Mouse (Mus musculus) ovary, postnatal 10 days (tissue): ENCODE results near the gene Ssc5d.
"Not testable (repeated sequence)": the region's sequence is repeated elsewhere in the genome, so short reads cannot be mapped to it uniquely, and the experiment has no call there.

Source experiments
- DNase-seq: peaks from one replicate; pipeline ENCODE4 v3.0.0; 2022; ENCODE audit warnings: low spot score

Ssc5d gene

DNA sequence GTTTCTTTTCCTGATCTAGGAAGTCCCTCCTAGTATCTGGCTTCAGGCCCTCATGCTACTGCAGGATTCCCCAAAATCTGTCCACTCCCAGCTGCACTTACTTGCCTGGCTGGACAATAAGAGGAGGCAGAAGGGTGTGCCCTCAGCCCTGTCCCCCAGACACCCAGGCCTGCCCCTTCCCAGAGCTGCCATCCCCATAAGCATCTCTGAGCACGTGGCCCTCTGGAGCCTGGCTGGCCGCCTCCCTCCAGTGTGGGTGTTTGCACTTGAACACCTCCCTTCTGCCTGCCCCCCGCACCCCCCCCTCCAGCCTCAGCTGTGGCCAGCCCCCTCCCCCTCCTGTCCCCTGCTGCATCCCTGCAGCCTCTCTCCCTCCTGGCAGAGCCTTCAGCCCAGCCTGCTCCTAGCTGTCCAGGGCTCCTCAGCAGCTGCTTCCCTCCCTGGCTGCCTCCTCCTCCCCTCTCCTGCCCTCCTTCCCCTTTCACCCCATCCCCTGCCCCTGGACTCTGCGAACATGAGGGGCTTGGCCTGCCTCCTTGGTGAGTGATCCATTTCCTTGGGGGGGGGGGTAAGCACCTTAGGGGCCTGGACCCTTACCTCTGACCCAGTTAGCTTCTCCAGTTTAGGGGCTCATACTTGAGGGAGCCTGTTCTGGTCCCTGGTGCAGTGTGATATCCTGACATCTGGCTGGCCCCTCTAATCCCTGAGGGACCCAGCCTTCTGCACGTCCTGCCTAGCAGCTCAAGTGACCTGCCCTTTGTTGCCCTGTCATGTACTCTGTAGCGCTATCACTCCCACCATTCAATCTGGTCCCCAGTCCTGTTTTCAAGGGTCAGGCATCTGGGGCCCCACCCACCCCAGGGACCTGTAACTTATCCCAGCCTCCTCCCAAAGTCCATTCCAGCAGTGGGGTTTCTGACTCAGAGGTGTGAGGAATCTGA lies at the start of gene Ssc5d:
Gene Ssc5d (plus strand): TSS at position 345 of the 941 bp plus-strand sequence.
- DNase-seq, result no peak

DNA sequence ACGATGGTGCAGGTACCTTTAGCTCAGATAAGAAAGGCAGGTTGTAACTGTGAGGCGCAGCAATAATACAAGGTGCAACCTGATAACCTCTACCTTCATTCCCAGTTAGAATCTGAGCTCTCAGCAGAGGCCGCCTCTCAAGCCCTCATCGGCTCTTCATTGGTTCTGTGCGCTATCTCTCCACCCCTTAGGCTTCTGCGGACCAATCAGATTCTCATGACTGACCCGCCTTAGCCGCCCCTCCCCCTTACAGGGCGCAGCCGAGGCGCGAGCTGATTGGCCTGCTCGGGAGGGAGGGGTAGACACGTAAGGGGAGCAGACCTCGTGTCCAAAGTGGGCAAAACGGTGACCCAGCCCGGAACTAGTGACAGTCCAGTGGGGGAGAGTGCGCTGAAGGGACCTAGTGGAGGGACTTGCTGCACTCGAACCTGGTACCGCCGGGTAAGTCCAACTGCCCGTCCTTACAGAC lies 48.8 kb upstream of the Ssc5d start, which contains the start of gene Isoc2a:
Gene Isoc2a (plus strand): TSS at position 401 of the 469 bp plus-strand sequence.
- DNase-seq, result peak; percentile 68

DNA sequence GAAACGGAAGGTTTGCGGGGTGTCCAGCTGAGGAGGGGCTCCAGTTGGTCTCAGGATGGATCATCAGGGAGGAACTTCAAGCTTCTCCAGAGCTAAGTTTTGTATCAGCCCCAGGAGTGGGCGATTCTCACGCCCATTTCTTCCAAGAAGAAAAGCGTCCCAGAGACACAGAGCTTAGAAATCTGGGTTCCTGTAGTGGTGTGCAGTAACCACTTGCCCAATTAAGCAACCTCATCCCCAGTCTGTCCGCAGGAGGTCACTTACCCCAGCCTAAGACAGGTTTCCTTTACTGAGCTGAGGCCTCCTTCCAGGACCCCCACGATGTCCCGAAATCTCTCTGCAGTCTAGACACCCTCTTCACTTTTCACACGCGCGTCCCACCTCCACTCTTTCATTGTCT lies 48.4 kb upstream of the Ssc5d start:
- no peak for DNase-seq

DNA sequence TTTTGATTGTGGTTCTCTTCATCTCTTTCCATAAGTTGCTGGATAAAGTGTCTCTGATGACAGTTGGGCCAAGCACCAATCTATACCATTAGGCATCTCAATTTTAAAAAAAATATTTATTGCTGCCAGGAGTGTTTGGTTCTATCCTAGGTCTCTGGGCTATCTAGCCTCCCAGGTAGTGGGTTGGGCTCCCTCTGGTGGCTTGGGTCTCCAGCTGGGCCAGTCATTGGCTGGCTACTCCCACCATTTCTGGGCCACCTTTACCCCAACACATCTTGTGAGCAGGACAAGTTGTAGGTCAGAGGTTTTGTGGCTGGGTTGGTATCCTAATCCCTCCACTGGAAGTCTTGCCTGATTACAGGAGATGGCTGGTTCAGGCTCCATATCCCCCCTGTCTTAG lies 47.4 kb upstream of the Ssc5d start:
- no peak for DNase-seq

DNA sequence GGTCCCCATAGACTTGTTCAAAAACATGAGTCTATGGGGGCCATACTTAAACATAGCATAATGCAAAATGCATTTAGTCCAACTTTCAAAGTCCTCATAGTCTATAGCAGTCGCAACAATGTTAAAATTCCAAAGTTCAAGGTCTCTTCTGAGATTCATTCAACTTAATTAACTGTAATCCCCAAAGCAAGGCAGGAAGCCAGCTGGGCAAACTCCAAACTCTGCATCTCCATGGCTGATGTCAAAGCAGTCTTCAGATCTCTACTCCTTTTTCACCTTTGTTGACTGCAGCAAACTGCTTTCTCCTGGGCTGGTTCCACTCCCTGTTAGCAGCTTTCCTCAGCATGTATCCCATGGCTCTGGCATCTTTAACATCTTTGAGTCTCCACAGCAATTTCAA lies 46.5 kb upstream of the Ssc5d start:
- DNase-seq, result not testable (repeated sequence)

DNA sequence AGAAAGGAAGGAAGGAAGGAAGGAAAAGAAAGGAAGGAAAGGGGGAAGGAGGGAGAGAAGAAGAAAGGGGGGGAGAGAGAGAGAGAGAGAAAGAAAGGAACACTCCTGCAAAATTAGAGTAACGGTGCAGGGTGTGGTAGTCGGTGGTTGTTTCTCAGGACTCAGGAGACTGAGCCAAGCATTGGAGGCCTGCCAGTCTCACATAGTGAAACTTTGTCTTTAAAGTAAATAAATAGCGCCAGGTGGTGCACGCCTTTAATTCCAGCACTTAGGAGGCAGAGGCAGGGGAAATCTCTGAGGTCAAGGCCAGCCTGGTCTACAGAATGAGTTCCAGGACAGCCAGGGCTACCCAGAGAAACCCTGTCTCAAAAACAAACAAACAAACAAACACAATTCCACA lies 38.9 kb upstream of the Ssc5d start:
- no peak for DNase-seq

DNA sequence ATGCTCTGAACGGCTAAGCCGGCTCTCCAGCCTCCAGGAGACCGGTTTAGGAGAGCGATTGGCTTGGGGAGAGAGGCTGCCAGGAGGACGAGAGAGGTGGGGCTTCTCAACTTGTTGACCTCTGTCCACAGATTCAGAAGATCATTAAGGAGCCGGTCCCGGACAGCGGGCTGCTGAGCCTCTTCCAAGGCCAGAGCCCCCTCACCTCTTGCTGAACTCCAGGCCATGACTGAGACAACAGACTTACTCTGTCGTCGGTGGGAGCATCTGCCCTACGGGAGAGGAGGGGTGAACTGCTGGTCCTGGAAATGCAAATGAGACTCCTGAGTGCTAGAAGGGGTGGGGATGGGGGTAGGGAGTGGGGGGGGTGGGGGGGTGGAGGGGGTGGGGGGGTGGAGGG lies 30.4 kb upstream of the Ssc5d start:
- no peak for DNase-seq

DNA sequence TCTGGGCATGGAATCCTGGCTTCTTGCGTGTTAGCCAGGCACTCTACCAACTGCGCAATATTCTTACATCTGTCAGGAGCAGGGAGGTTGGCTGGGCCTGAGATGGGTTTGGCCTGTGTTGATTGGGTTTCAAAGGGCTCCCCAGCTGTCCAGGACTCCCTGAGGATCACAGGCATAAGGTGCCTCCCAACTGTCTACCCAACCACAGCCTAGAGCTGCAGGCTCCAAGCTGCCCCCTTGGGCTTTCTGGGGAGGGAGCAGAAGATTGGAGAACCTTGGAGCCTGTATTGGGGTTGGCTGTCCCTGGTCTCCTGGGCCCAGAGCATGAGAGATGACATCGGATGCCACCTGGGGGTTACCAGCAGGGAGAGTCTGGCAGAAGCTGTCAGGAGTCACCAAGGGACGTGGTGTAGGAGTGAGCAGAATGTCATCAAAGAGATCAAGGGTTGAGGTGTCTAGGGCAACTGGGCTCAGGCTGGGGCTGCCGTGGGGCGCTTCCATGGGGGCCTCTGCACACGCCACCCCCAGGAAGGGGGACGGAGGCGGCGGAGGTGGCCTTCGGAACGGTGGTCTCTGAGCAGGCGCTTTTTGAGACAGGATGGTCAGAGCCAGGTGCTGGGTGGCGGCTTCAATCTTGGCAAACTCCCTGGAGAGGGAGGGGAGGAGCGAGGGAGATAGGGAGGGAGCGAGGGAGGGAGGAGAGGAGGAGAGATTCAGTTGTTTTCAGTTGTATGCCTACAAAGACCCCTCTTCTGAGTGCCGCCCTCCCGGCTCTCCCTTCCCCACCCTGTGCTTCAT lies 26.5 kb upstream of the Ssc5d start:
- DNase-seq, result no peak

DNA sequence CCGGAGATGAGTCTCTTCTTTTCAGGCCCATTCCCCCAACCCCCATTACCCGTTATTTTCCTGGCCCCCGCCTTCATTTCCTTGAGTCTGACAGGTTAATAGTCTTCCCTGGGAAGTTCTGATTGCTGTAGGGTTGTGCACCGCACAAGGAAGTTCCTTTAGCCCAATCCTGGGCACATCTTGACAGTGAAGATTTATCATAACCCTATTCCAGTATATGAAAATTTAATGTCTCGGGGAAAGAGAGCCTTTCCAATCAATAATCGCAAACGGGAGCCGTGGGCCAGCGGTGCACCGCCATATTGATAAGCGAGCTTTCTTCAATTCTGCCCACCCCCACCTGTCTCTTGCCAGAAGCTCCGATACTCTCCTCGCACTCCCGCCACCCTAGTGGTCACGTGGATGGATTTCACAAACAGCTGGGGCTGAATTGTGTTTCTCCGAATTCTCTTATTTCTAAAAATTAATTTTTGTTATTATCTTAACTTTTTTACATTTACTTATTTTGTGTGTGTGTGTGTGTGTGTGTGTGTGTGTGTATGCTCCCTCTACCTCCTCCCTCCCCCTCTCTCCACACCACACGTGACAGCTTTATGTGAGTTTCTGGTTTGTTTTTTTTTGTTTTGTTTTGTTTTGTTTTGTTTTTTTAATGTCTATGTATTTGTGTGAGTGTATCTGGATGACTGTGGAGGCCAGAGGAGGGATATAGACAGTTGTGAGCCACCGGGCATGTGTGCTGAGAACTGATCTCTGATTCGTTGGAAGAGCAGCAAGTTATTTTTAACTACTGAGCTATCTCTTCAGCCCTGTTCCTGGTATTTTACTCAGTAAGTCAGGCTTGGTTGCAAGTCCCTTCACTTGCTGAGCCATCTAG lies 25.7 kb upstream of the Ssc5d start:
- DNase-seq, result no peak

DNA sequence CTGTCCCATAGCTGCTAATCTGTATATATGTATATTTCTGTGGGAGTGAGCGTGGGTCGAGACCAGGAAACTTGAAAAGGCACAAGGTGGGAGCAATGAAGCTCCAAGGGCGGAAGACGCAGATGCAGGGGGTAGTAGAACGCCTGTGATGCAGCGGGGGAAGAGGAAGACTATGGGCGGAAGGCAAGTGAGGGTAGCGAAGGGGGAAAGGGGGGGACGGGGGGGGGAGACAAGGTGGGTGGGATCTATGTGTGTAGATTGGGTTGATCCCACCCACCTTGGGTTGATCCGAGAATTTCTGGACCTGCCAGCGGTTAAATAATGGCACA lies 25.1 kb upstream of the Ssc5d start:
- DNase-seq, result no peak

DNA sequence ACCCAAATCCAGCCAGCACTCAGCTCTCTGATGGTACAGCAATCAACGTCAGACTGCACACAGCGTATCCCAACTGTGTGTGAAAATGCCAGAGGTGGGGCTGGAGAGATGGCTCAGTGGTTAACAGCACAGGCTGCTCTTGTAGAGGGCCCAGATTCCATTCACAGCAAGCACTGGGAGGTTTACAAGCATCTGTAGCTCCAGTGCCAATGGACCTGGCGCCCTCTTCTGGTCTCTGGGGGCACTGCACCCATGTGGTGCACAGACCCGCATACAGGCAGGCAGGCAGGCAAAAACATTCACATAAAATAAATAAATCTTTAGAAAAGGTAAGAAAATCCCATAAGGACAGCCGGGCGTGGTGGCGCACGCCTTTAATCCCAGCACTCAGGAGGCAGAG lies 24.4 kb upstream of the Ssc5d start:
- DNase-seq, result no peak

DNA sequence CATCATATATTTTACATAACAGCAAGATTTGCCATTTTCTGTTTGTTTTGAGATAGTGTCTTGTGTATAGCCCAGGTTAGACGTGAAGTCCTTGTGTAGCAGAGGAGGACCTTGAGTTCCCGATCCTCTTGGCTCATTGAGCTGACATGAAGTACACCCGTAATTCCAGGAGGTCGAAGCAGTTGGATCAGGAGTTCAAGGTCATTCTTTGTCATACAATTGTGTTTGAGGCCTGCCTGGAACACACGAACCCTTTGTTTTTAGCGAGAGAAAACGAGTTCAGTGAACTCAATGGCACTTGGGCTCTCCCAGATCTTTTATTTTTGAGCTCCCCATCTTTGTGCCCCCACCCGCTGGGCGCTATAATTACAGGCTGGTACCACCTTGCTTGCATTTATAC lies 23.2 kb upstream of the Ssc5d start:
- DNase-seq, result no peak

DNA sequence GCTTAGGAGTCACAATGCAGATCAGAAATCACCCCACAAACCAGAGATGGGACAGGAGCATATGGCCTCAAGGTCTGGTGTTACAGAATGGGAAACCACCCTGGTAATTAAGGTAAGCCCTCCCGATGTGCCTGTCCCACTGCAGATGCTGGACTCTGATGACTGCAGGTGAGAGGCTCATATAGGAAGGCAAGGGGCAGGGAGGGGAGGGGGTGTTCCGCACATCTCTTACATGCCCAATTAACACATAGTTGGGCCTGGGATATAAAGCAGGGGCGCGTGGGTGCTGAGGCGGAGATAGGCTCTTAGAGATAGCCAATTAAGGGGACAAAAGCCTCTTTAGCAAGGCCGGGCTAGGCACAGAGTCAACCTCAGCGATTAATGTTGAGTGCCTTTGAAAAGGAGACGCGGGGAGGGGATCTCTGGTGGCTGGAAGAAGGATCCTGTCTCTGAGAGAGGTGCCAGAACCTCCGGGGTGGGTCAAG lies 19.1 kb upstream of the Ssc5d start, which contains the start of gene Gm36210:
Gene Gm36210 (minus strand): TSS at position 51 of the 485 bp plus-strand sequence.
- no peak for DNase-seq

DNA sequence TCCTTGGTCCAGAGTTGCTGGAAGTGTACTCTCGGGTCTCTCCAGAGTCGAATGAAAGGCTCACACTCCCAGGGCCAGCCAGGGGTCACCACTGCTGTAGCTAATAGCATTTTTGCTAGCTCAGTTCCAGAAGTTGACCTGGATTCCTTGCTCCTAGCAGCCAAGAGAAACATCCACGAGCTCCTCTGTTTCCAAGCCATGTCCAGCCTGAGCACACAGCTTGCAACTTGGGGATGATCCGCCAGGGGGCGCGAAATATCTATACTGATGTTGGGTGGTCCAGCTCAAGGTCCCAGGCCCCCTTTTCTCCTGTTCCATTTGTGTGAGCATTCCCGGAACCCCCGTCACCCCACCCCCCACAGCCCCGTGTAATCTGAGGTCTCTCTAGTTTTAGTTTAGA lies 14.0 kb upstream of the Ssc5d start:
- no peak for DNase-seq

DNA sequence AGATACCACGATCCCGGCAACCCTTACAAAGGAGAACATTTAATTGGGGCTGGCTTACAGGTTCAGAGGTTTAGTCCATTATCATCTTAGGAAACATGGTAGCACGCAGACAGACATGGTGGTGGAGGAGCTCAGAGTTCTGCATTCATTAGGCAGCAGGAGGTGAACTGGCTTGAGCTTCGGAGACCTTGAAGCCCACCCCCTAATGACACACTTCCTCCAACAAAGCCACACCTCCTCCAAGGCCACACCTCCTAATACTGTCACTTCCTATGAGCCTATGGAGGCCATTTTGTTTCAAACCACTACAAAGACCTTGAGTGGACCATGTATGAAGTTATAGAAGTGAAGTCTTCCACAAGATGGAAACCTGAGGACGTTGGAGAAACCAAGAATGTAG lies 13.3 kb upstream of the Ssc5d start:
- no peak for DNase-seq

DNA sequence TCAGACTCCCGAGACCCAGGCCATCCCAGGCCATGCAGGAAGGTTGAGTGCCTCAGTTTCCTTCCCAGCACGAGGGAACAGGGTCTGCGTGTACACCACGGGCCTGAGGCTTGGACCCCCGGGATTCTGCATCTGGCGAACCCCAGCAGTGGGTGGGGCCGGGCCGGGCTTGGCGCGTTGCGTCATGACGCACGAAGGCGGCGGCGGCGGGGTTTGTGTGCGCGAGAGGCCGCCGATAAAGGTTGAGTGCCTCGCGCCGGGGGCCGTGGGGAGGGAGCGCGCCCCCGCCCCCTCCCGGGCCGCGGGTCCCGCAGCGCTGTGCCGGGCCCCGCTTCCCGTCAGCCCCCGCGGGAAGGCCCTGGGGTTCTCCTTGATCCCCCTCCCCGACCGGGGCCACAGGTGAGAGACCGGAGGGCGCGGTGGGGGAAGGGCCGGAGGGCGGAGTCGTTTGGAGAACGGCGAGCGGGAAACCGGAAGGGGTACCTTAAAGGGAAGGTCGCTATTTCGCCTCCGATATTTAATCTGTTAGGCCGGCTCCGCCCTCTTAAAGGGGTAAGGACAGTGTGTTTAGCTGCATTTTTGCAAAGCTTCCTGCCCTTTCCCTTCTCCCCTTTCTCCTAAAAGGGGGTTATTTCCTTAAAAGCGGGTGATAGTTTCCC lies 10.4 kb upstream of the Ssc5d start, which contains the start of gene Zfp628:
Gene Zfp628 (plus strand): TSS at position 211 of the 659 bp plus-strand sequence.
- DNase-seq, result peak; percentile 93

DNA sequence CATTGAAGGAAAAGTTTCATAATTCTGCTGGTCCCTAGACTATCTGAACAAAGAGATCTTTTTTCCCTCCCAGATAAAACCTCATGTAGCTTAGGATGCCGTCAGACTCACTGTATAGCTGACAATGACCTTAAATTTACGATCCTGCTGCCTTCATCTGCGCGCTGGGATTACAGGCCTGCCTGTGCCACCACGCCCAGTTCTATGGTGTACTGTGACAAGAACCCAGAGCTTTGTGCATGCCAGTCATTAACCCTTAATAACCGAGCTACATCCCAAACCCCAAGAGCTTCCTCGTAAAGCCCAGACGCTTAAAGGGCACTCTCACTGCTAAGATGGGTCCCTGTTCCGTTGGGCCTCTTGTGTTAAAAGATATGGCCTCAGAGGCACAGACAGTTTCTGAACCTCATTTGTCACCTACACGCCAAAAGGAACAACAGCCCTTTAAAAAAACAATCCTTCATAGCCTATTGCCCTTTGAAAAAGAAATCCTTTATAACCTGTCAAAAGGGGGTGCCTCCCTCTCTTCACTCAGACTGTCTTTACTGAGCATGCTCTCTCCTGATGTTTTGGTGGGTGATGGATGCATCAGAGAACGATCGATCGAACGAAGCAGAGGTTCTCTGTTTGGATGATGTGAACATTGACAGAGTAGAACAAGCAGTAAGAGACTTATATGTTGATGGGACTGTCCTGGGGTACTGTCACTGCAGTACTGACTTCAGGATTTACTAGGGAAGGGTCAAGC lies 9.7 kb upstream of the Ssc5d start:
- DNase-seq, result no peak

DNA sequence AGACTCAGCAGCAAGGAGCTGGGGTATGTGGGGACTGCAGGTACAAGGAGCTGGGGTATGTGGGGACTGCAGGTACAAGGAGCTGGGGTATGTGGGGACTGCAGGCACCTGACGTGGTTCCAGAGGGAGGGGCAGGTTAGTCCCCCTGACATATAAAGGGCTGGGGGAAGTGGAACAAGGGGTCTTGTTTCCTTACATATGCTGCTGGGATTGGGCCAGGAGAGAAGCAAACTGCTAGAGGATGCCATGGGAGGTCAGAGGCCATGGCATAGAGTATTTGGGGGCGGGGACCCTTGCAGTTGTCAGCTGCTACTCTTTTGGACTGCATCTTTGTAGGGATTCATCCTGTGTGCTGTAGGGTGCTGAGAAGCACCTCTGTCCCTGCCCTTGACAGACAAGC lies 8.1 kb upstream of the Ssc5d start:
- no peak for DNase-seq

DNA sequence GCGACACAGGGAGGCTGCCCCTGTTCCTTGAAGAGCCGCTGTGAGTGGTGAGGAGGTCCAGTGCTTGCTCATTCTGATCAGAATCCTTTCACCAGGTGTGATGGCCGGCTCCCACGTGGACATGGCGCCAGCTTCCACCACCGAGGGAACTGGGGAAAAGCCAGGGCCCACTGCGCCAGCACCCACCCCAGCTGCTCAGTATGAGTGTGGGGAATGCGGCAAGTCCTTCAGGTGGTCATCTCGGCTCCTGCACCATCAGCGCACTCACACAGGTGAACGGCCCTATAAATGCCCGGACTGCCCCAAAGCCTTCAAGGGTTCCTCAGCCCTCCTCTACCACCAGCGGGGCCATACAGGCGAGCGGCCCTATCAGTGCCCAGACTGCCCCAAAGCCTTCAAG lies 6.9 kb upstream of the Ssc5d start:
- no peak for DNase-seq

DNA sequence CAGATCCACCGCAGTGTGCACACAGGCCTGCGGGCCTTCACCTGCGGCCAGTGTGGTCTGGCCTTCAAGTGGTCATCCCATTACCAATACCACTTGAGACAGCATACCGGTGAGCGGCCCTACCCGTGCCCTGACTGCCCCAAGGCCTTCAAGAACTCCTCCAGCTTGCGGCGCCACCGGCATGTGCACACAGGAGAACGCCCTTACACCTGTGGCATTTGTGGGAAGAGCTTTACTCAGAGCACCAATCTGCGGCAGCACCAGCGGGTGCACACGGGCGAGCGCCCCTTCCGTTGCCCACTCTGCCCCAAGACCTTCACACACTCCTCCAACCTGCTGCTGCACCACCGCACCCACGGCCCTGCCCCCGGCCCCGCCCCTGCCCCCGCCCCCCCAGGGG lies 6.5 kb upstream of the Ssc5d start:
- DNase-seq, result no peak
